Mouse (Mus musculus) testis, adult 2 months (tissue): ENCODE measurements around the gene Ldb2. TPM values are rescaled to one million over a fixed set of nuclear protein-coding genes. Genes with fewer than 3 reads are reported as not detected.

Experiments used
- H3K27ac ChIP-seq: fragments of 200-500 bp; 2 replicates; pipeline ENCODE4 v1.5.1; 2012; ENCODE audit warnings: low read depth, low read length; ENCODE audit not compliant: control insufficient read depth, insufficient read depth
- H3K27me3 ChIP-seq: fragments of 200-500 bp; 2 replicates; pipeline ENCODE4 v1.6.1; 2012; ENCODE audit warnings: mild to moderate bottlenecking, low read length, moderate library complexity; ENCODE audit not compliant: control insufficient read depth, insufficient read depth
- H3K36me3 ChIP-seq: fragments of 200-500 bp; 2 replicates; pipeline ENCODE4 v1.6.1; 2012; ENCODE audit warnings: mild to moderate bottlenecking, low read length; ENCODE audit not compliant: control insufficient read depth, insufficient read depth
- H3K4me1 ChIP-seq: fragments of 200-500 bp; 2 replicates; pipeline ENCODE4 v1.6.1; 2012; ENCODE audit warnings: low read length; ENCODE audit not compliant: control insufficient read depth, insufficient read depth
- H3K4me3 ChIP-seq: fragments of 200-500 bp; 2 replicates; pipeline ENCODE4 v1.5.1; 2012; ENCODE audit warnings: low read depth, mild to moderate bottlenecking, low read length, moderate library complexity, mixed read lengths; ENCODE audit not compliant: control insufficient read depth
- CTCF ChIP-seq: fragments of 200-500 bp; IDR thresholded peaks from 2 replicates; pipeline ENCODE4 v1.5.1; 2012; ENCODE audit warnings: low read depth, mild to moderate bottlenecking, inconsistent platforms, low read length, moderate library complexity; ENCODE audit not compliant: control insufficient read depth, insufficient read depth, insufficient replicate concordance
- POLR2A ChIP-seq: fragments of 200-500 bp; IDR thresholded peaks from 2 replicates; pipeline ENCODE4 v1.6.1; 2012; ENCODE audit warnings: low read depth, mild to moderate bottlenecking, inconsistent platforms, low read length, moderate library complexity; ENCODE audit not compliant: control insufficient read depth
- polyA plus RNA-seq: library from polyadenylated mRNA; depleted of rRNA; stranded (reverse); fragments of >200 nt; gene quantifications from 2 replicates; pipeline ENCODE4 v1.2.3, GENCODE M21; 2012

Gene Ldb2
- polyA plus RNA-seq, 1 experiment: 0.99 TPM

GRCm38 (mm10) chr5:44608901-44609300 is 190.6 kb downstream of the Ldb2 start:
- Histone ChIP-seq H3K4me3 (no peak overlapping the region), H3K36me3 (no peaks in the 10 kb centered on the region), H3K4me1 (no peaks in the 10 kb centered on the region), H3K27ac (no peak overlapping the region), H3K27me3 (no peaks in the 10 kb centered on the region)
- no peak for TF ChIP-seq CTCF
- TF ChIP-seq POLR2A: no peak

DNA sequence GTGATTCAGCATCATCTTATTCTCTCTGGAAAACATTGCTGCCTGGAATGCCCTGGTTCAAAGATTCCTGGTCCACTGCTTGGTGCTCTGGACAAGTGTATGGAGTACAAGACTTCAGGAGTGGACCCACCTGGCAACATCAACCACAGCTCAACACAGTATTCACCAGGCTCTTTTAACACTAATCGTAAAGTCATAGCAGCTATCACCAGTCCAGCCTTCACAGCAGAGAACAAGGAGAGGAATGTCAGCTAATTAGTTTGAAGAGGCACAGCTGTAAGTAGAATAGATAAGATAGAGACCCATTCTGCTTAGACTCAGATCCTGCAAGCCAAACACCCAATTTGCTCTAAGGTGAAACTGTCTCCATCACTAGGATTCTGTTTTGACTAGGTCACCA is 198.1 kb downstream of the Ldb2 start:
- Histone ChIP-seq H3K27me3 (no peaks in the 10 kb centered on the region), H3K36me3 (no peaks in the 10 kb centered on the region), H3K4me1 (no peaks in the 10 kb centered on the region), H3K4me3 (no peak overlapping the region), H3K27ac (no peak overlapping the region)
- TF ChIP-seq CTCF: no peak
- TF ChIP-seq POLR2A: no peak

DNA sequence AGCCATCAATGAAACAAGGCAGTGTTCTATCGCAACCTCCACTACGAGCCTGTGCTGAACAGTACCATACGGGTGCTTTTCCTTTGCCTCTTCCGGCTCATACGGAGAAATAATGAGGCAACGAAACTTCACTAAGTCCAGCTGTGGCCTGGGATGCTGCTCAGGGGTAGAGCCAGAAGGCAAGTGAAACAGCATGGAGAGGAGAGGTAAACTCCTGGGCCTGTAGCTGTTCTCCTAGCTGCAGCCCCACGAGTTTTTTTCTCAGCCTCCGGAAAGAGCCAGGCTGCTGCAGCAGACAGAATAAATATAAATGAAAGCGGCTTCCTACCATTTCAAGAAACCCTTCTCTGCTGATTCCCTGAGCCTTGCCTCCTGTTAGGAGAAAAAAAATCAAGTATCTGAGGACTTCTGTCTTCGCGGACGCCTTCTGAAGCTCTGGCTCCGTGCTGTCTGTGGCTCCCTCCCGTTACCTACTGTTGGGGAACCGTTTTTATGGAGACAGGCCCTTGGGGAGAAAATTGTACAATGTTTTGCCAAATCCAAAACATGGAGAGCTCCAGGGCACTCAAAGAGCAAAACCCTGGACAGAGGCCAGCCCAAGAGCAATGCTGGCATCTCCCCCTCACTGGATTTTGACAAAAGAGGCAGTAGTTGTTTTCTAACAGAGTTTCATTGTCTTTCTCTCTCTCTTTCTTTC is 205.8 kb downstream of the Ldb2 start:
- H3K4me1 ChIP-seq: peaks cover 3% of the 10 kb centered on the region; the same call in 1 of the 2 replicates
- H3K4me3 ChIP-seq: no peak overlapping the region
- no peaks in the 10 kb centered on the region for H3K27me3 ChIP-seq
- no peak for TF ChIP-seq CTCF
- no peak for TF ChIP-seq POLR2A
- H3K36me3 ChIP-seq: no peaks in the 10 kb centered on the region
- H3K27ac ChIP-seq: no peak overlapping the region

- Histone ChIP-seq H3K4me1 (peaks cover 3% of the 10 kb centered on the region; the same call in 1 of the 2 replicates), H3K4me3 (no peak overlapping the region), H3K36me3 (no peaks in the 10 kb centered on the region), H3K27ac (no peak overlapping the region), H3K27me3 (no peaks in the 10 kb centered on the region)
- TF ChIP-seq CTCF (no peak), POLR2A (no peak)
These were observed 208.7 kb downstream of the Ldb2 start for GRCm38 (mm10) chr5:44590750-44591149.

GRCm38 (mm10) chr5:44589318-44589717 is 210.2 kb downstream of the Ldb2 start:
- no peak for TF ChIP-seq CTCF
- Histone ChIP-seq H3K36me3 (no peaks in the 10 kb centered on the region), H3K4me3 (no peak overlapping the region), H3K4me1 (peaks cover 3% of the 10 kb centered on the region; the same call in 1 of the 2 replicates), H3K27ac (no peak overlapping the region), H3K27me3 (no peaks in the 10 kb centered on the region)

DNA sequence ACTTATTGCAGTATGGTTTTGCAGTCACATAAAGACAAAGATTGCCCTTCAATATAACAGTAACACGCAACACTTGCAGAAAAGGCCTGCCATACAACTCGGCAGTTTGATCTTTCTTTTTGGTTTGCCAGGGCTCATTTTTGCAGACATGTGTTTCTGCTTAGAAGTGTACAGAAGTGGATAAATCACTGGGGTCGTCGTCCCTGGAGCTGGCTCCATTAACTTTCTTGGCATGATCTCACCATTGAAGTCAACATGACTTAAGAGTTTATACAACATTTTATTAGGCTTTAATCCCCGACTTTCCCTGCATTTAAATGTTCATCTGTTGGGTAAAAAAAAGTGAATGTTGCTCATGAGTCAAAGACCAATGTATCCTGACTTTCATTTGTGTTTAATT is 212.9 kb downstream of the Ldb2 start:
- Histone ChIP-seq H3K4me3 (no peak overlapping the region), H3K4me1 (no peaks in the 10 kb centered on the region), H3K27me3 (no peaks in the 10 kb centered on the region), H3K27ac (no peak overlapping the region), H3K36me3 (no peaks in the 10 kb centered on the region)
- no peak for TF ChIP-seq POLR2A
- no peak for TF ChIP-seq CTCF

DNA sequence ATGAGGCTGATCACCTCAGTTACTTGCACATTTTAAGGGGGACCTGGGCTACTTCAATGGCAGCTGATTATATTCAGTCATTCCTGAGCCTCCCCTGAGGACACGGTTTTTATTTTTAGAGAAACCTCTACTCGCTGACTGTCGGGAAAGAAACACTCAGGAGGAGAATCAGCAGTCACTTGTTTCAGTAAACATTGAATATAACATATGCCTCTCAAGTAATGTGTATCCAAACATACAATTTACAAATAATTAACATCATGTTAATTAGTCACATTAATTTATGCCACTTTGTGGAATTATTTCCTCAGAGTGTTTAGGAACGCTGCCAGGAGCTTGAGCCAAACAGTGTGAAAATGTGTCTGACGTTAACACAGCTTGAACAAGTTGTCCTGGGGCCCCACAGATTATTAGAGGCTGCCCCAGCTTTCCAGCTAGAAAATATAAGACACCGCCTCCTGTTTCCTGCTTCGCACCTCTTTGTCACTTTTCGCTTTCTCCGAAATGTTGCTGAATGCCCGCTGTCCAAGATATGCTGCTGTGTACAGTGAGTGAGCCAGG is 219.5 kb downstream of the Ldb2 start:
- no peak overlapping the region for H3K27ac ChIP-seq
- TF ChIP-seq CTCF (no peak), POLR2A (no peak)
- H3K4me3 ChIP-seq: no peak overlapping the region
- no peaks in the 10 kb centered on the region for H3K36me3 ChIP-seq
- no peaks in the 10 kb centered on the region for H3K27me3 ChIP-seq
- H3K4me1 ChIP-seq: no peaks in the 10 kb centered on the region
